Mouse (Mus musculus) kidney, postnatal 0 days (tissue): ENCODE measurements around the gene Hps5. TPM values are rescaled to one million over a fixed set of nuclear protein-coding genes. Genes with fewer than 3 reads are reported as not detected.
"Not testable (repeated sequence)": the region's sequence is repeated elsewhere in the genome, so short reads cannot be mapped to it uniquely, and the experiment has no call there.

ENCODE experiments used
- ATAC-seq: fragments of 200-750 bp; cut with Nextera tagmentation; replicated peaks from 2 replicates; pipeline ENCODE4 v1.8.0; 2017; ENCODE audit warnings: low read depth, moderate number of reproducible peaks, moderate TSS enrichment, moderate library complexity; ENCODE audit not compliant: low FRiP score
- DNase-seq: peaks from one replicate; pipeline ENCODE4 v3.0.0-alpha.2; 2016; ENCODE audit warnings: low spot score
- H3K27ac ChIP-seq: fragments of 300-500 bp; sonication (generic); 2 replicates; pipeline ENCODE4 v1.5.1; 2014; ENCODE audit warnings: mild to moderate bottlenecking
- H3K27me3 ChIP-seq: fragments of 300-500 bp; sonication (generic); 2 replicates; pipeline ENCODE4 v1.6.1; 2014; ENCODE audit warnings: low read length, mixed read lengths; ENCODE audit not compliant: insufficient read depth
- H3K36me3 ChIP-seq: fragments of 300-500 bp; sonication (generic); 2 replicates; pipeline ENCODE4 v1.6.1; 2014; ENCODE audit warnings: low read length, mixed read lengths; ENCODE audit not compliant: insufficient read depth
- H3K4me1 ChIP-seq: fragments of 300-500 bp; sonication (generic); replicated peaks from 2 replicates; pipeline ENCODE4 v1.6.1; 2014; ENCODE audit warnings: antibody characterized with exemption, low read length, mixed read lengths; ENCODE audit not compliant: insufficient read depth
- H3K4me2 ChIP-seq: fragments of 300-500 bp; sonication (generic); 2 replicates; pipeline ENCODE4 v1.6.1; 2014; ENCODE audit warnings: mild to moderate bottlenecking, low read length, moderate library complexity, mixed read lengths
- H3K4me3 ChIP-seq: fragments of 300-500 bp; sonication (generic); replicated peaks from 2 replicates; pipeline ENCODE4 v1.5.1; 2014; ENCODE audit warnings: low read depth, low read length
- H3K9ac ChIP-seq: fragments of 300-500 bp; sonication (generic); 2 replicates; pipeline ENCODE4 v1.6.1; 2014; ENCODE audit warnings: low read depth, low read length
- H3K9me3 ChIP-seq: fragments of 300-500 bp; sonication (generic); replicated peaks from 2 replicates; pipeline ENCODE4 v1.6.1; 2016; ENCODE audit warnings: low read length, inconsistent platforms, mixed read lengths
- CTCF ChIP-seq: IDR thresholded peaks from 2 replicates; pipeline ENCODE4 v1.5.1; 2016; ENCODE audit warnings: antibody characterized with exemption, low read depth, mild to moderate bottlenecking, moderate library complexity
- WGBS: fragments of 180-500 bp; shearing (Covaris S2); extraction: QIAGEN DNeasy Blood & Tissue Kit; methylation state at CpG from one replicate; pipeline ENCODE4 v1.1.7; 2014; 5-methylcytosine and 5-hydroxymethylcytosine counted together
- polyA plus RNA-seq: library from polyadenylated mRNA; unstranded; fragments of >200 nt; fragmentation: Nextera tagmentation; extraction: Ambion mirVana; gene quantifications from 2 replicates; pipeline ENCODE4 v1.2.1, GENCODE M21; 2015

The Hps5 gene
- polyA plus RNA-seq, 1 experiment from 2014 or later, result 19.0 TPM

DNA sequence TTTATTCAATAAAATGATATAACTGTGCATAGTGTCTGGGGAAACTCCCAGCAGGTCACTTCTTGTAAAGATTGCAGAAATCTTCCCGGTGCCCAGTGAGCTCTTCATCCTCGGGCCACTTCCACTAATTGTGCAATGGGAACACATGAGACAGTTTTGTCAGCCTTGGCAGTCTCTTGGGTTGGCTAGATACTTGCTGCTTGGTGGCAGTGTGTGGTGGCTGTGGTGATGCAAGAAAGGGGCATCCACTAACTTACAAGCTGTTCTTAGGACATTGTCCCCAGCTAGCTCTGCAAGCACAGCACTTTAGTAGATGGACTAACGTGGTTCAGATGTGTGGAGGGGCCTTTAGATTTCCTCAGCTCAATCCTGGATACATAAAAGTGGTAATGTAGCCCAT, 50.0 kb downstream of the Hps5 start:
- DNase-seq (no peak), ATAC-seq (no peak)
- no peak for TF ChIP-seq CTCF
- Histone ChIP-seq H3K4me2 (no peak overlapping the region), H3K27me3 (no peaks in the 10 kb centered on the region), H3K36me3 (no peaks in the 10 kb centered on the region), H3K4me3 (no peak overlapping the region), H3K27ac (no peak overlapping the region), H3K4me1 (no peaks in the 10 kb centered on the region), H3K9me3 (no peaks in the 10 kb centered on the region), H3K9ac (no peak overlapping the region)
- WGBS, result 82% methylated on average over 3 of the region's 3 CpGs

- H3K9me3 ChIP-seq, H3K27me3 ChIP-seq, DNase-seq, H3K27ac ChIP-seq, H3K4me1 ChIP-seq, H3K4me3 ChIP-seq, ATAC-seq, H3K9ac ChIP-seq, H3K36me3 ChIP-seq, H3K4me2 ChIP-seq: not testable (repeated sequence)
- 67% methylated on average over 3 of the region's 3 CpGs for WGBS
Measured at GRCm38 (mm10) chr7:46742880-46743279, 53.0 kb downstream of the Hps5 start, which contains the start of gene Saa1. Gene Saa1 (minus strand): TSS chr7:46742980.

GRCm38 (mm10) chr7:46740041-46740440, 55.8 kb downstream of the Hps5 start:
- H3K4me1 ChIP-seq, H3K27ac ChIP-seq, H3K9me3 ChIP-seq, H3K36me3 ChIP-seq, H3K27me3 ChIP-seq, H3K9ac ChIP-seq, H3K4me2 ChIP-seq, ATAC-seq, DNase-seq, H3K4me3 ChIP-seq: not testable (repeated sequence)
- 78% methylated on average over 5 of the region's 5 CpGs for WGBS

DNA sequence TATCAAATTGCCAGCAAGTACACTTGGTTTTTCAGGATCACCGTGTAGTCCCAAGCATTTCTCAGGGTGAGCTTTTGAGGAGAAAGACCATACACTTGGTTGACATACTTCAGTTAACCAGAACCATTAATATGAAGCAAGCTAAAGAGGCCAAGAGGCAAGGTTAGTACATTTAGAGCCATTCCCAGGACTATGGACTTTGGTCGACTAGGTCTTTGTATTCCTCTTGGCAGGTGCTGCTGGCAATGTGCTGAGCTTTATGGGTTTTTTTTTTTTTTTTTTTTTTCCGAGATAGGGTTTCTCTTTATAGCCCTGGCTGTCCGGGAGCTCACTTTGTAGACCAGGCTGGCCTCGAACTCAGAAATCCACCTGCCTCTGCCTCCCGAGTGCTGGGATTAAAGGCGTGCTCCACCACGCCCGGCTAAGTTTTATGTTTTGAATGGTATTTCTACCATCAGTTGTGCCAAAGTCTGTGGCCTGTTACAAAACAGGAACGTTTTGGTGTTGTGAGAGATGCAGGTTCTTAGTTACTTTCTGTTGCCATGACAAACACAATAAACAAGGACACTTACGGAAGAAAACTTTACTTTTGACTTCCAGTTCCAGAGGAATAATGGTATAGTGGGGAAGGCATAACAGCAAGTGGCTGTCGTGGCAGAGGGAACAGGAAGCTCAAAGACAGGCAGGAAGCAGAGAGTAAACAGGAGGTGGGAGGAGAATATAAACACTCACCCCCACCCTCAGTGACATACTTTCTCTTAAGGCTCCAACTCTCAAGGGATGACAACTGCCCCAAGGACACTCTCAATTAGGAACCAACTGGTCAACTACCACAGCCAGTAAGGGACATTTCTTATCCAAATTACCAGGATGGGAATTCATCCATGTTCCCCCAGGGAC, 57.1 kb downstream of the Hps5 start:
- DNase-seq (no peak), ATAC-seq (no peak)
- Histone ChIP-seq H3K9ac (no peak overlapping the region), H3K4me1 (no peaks in the 10 kb centered on the region), H3K36me3 (no peaks in the 10 kb centered on the region), H3K4me2 (no peak overlapping the region), H3K27ac (no peak overlapping the region), H3K27me3 (no peaks in the 10 kb centered on the region), H3K4me3 (no peak overlapping the region), H3K9me3 (no peaks in the 10 kb centered on the region)
- TF ChIP-seq CTCF, result no peak
- WGBS, result 75% methylated on average over 12 of the region's 12 CpGs

- no peak for DNase-seq
- no peaks in the 10 kb centered on the region for H3K27me3 ChIP-seq
- WGBS, result 84% methylated on average over 2 of the region's 2 CpGs
- ATAC-seq, result no peak
- H3K4me2 ChIP-seq, result no peak overlapping the region
- no peak for TF ChIP-seq CTCF
- no peak overlapping the region for H3K9ac ChIP-seq
- no peaks in the 10 kb centered on the region for H3K9me3 ChIP-seq
- no peak overlapping the region for H3K27ac ChIP-seq
- no peaks in the 10 kb centered on the region for H3K4me1 ChIP-seq
- H3K36me3 ChIP-seq, result no peaks in the 10 kb centered on the region
- no peak overlapping the region for H3K4me3 ChIP-seq
Measured at GRCm38 (mm10) chr7:46734983-46735382, 60.9 kb downstream of the Hps5 start.

DNA sequence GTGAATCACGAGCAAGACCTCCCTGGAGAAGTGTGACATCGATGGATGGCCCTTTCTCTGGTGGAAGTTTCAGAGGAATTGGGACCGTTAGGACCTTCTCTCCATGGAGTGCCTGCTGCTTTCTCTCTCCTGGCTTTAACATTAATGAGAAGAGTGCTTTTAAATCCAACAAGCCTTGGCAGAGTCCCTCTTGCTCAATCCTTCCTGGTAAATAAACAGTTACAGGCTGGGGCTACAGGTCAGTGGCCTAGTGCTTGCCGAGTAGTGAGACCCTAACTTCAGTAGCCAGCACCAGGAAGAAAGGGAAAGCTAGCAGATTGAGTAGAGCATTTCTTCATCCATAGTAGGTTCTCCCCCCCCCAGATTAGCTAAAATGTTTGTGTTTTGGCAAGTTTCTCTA, 63.4 kb downstream of the Hps5 start, which contains the start of gene Saa4:
Gene Saa4 (minus strand): TSS at position 146 of the 400 bp plus-strand sequence.
- no peak for TF ChIP-seq CTCF
- H3K36me3 ChIP-seq, result no peaks in the 10 kb centered on the region
- no peak within 1 kb of the TSS for H3K27ac ChIP-seq
- no peaks in the 10 kb centered on the region for H3K4me1 ChIP-seq
- no peaks in the 10 kb centered on the region for H3K27me3 ChIP-seq
- no peak within 1 kb of the TSS for H3K9ac ChIP-seq
- DNase-seq, result no peak
- no peak for ATAC-seq
- H3K4me2 ChIP-seq, result no peak within 1 kb of the TSS
- H3K9me3 ChIP-seq, result no peaks in the 10 kb centered on the region
- no peak within 1 kb of the TSS for H3K4me3 ChIP-seq
- WGBS, result 71% methylated on average over 4 of the region's 4 CpGs
